Comparison of ENCODE assay signal across 8 mouse cellular contexts in the genomic region with DNA sequence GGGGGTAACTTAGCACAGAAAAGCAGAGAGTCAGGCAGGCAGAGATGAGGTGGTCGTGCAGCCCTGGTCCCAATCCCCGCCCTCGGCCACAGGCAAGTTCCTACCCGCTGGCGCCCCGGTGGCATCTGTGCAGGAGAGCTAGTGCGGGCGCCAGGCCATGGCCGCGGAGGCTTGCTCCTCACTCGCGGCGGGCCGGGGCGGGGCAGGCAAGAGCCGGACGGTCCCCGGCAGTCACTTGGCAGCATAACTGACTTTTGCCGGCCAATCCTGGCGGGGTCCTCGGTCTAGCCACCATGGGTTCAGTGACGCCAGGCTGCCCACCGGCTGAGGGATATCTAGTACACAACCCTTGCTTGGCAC. TPM values are rescaled to one million over a fixed set of nuclear protein-coding genes. Genes with fewer than 3 reads are reported as not detected.
A peak's percentile ranks its signal among the peaks of the same experiment; 100 is the strongest.
DNase-seq lines count a peak whose midpoint lies in the region; ATAC-seq lines count a peak whose summit lies in the region.

No protein-coding gene starts in this region.

- peak overlapping the region; percentile 78; the same call in 1 of the 2 replicates for H3K27ac ChIP-seq in forebrain, embryonic 14.5 days (ENCODE audit: low read depth, low read length)
- peak overlapping the region; percentile 78 for H3K27ac ChIP-seq in hindbrain, embryonic 13.5 days
- H3K27ac ChIP-seq in midbrain, embryonic 14.5 days (replicated peaks; ENCODE audit: low read depth, low read length) = no peak overlapping the region

- H3K36me3 ChIP-seq in forebrain, embryonic 14.5 days (ENCODE audit: control insufficient read depth, insufficient read depth, low read length) = peaks cover 19% of the 10 kb centered on the region; the same call in 1 of the 2 replicates
- peaks cover 35% of the 10 kb centered on the region for H3K36me3 ChIP-seq in hindbrain, embryonic 13.5 days
- H3K36me3 ChIP-seq in midbrain, embryonic 14.5 days (ENCODE audit: control insufficient read depth, insufficient read depth, low read length) = peaks cover 15% of the 10 kb centered on the region

- H3K4me2 ChIP-seq in forebrain, embryonic 14.5 days (ENCODE audit: low read length) = peak overlapping the region; percentile 100
- peak overlapping the region; percentile 96 for H3K4me2 ChIP-seq in hindbrain, embryonic 13.5 days
- peak overlapping the region; percentile 98 for H3K4me2 ChIP-seq in midbrain, embryonic 14.5 days (ENCODE audit: low read length)

- peak; percentile 51 for ATAC-seq in forebrain, embryonic 14.5 days
- ATAC-seq in hindbrain, embryonic 13.5 days (ENCODE audit: low FRiP score) = peak; percentile 70
- peak; percentile 68; the same call in 1 of the 2 replicates for ATAC-seq in midbrain, embryonic 14.5 days (ENCODE audit: low FRiP score, low TSS enrichment)

- DNase-seq in right cerebral cortex, adult 18-20 months = peak; percentile 50
- DNase-seq in right cerebral cortex, postnatal 25 days = no peak
- DNase-seq in c-Kit-positive CD71-positive TER-119-negative erythroid progenitor cells, embryonic 14.5 days (ENCODE audit: low read depth) = peak; percentile 21
- peak; percentile 51 for DNase-seq in forebrain, embryonic 14.5 days (ENCODE audit: low spot score)
- DNase-seq in liver = peak; percentile 64
- DNase-seq in midbrain, embryonic 14.5 days = peak; percentile 72
- peak; percentile 89 for DNase-seq in testis, postnatal 10 days (ENCODE audit: low spot score)

- no peaks in the 10 kb centered on the region for H3K9me3 ChIP-seq in forebrain, embryonic 14.5 days (replicated peaks; ENCODE audit: control insufficient read depth, low read length)
- H3K9me3 ChIP-seq in hindbrain, embryonic 13.5 days = no peaks in the 10 kb centered on the region
- H3K9me3 ChIP-seq in midbrain, embryonic 14.5 days (ENCODE audit: control insufficient read depth, low read length) = no peaks in the 10 kb centered on the region

- no peaks in the 10 kb centered on the region for H3K27me3 ChIP-seq in forebrain, embryonic 14.5 days (replicated peaks; ENCODE audit: control insufficient read depth, insufficient read depth, low read length)
- peaks cover 29% of the 10 kb centered on the region for H3K27me3 ChIP-seq in hindbrain, embryonic 13.5 days
- H3K27me3 ChIP-seq in midbrain, embryonic 14.5 days (ENCODE audit: control insufficient read depth, insufficient read depth, low read length) = peaks cover 13% of the 10 kb centered on the region; the same call in 1 of the 2 replicates

- H3K4me1 ChIP-seq in forebrain, embryonic 14.5 days (ENCODE audit: control insufficient read depth, insufficient read depth, low read length) = peaks cover 13% of the 10 kb centered on the region
- peaks cover 35% of the 10 kb centered on the region for H3K4me1 ChIP-seq in hindbrain, embryonic 13.5 days (replicated peaks)
- H3K4me1 ChIP-seq in midbrain, embryonic 14.5 days (ENCODE audit: control insufficient read depth, insufficient read depth, low read length) = peaks cover 23% of the 10 kb centered on the region

- WGBS in forebrain, embryonic 14.5 days = under 1% methylated on average over 23 of the region's 23 CpGs
- WGBS in hindbrain, embryonic 13.5 days = under 1% methylated on average over 23 of the region's 23 CpGs
- 1% methylated on average over 23 of the region's 23 CpGs for WGBS in midbrain, embryonic 14.5 days

- peak overlapping the region; percentile 73 for H3K9ac ChIP-seq in forebrain, embryonic 14.5 days (ENCODE audit: low read length)
- peak overlapping the region; percentile 79 for H3K9ac ChIP-seq in hindbrain, embryonic 13.5 days
- H3K9ac ChIP-seq in midbrain, embryonic 14.5 days (replicated peaks; ENCODE audit: low read length) = peak overlapping the region; percentile 56

- peak overlapping the region; percentile 53 for H3K4me3 ChIP-seq in forebrain, embryonic 14.5 days (ENCODE audit: low read depth, low read length)
- H3K4me3 ChIP-seq in hindbrain, embryonic 13.5 days = peak overlapping the region; percentile 52
- H3K4me3 ChIP-seq in midbrain, embryonic 14.5 days (replicated peaks; ENCODE audit: low read depth, low read length) = peak overlapping the region; percentile 46

RNA-seq across cellular contexts. Expression of a gene that starts 24.1 kb away (rescaled TPM):
- polyA plus RNA-seq in forebrain, embryonic 14.5 days (2014; fragmentation: Nextera tagmentation; extraction: Ambion mirVana) = 1.3 TPM in 2 replicates
- polyA plus RNA-seq in hindbrain, embryonic 13.5 days (2015; fragmentation: Nextera tagmentation; extraction: Ambion mirVana) = 3.8 and 4.0 TPM in 2 replicates
- polyA plus RNA-seq in midbrain, embryonic 14.5 days (2014; fragmentation: Nextera tagmentation; extraction: Ambion mirVana) = 2.3 and 2.5 TPM in 2 replicates
